ENCODE assay signal across 8 mouse cellular contexts in genomic region chr17:32024671-32025073, GRCm38 (mm10). TPM values are rescaled to one million over a fixed set of nuclear protein-coding genes. Genes with fewer than 3 reads are reported as not detected.
DNase-seq lines count a peak whose midpoint lies in the region; ATAC-seq and TF ChIP-seq lines count a peak whose summit lies in the region.

No protein-coding gene starts in this region.

- H3K9ac ChIP-seq in hindbrain, embryonic 11.5 days (ENCODE audit: low read depth, low read length) = no peak overlapping the region
- no peak overlapping the region for H3K9ac ChIP-seq in hindbrain, postnatal 0 days (replicated peaks; ENCODE audit: low read length)
- no peak overlapping the region for H3K9ac ChIP-seq in embryonic facial prominence, embryonic 15.5 days
- H3K9ac ChIP-seq in limb, embryonic 11.5 days (ENCODE audit: low read length) = no peak overlapping the region
- no peak overlapping the region for H3K9ac ChIP-seq in neural tube, embryonic 11.5 days (ENCODE audit: low read length)
- H3K9ac ChIP-seq in liver, embryonic 11.5 days (ENCODE audit: low read depth, low read length) = no peak overlapping the region

- 51% methylated on average over 5 of the region's 5 CpGs for WGBS in hindbrain, embryonic 11.5 days
- 58% methylated on average over 5 of the region's 5 CpGs for WGBS in hindbrain, postnatal 0 days
- WGBS in embryonic facial prominence, embryonic 15.5 days = 65% methylated on average over 5 of the region's 5 CpGs
- 51% methylated on average over 5 of the region's 5 CpGs for WGBS in limb, embryonic 11.5 days
- WGBS in neural tube, embryonic 11.5 days = 57% methylated on average over 5 of the region's 5 CpGs
- 75% methylated on average over 5 of the region's 5 CpGs for WGBS in liver, embryonic 11.5 days

- H3K9me3 ChIP-seq in hindbrain, embryonic 11.5 days (ENCODE audit: control insufficient read depth, low read length) = no peaks in the 10 kb centered on the region
- H3K9me3 ChIP-seq in hindbrain, postnatal 0 days (ENCODE audit: low read length) = no peaks in the 10 kb centered on the region
- no peaks in the 10 kb centered on the region for H3K9me3 ChIP-seq in embryonic facial prominence, embryonic 15.5 days (replicated peaks)
- H3K9me3 ChIP-seq in limb, embryonic 11.5 days (ENCODE audit: control insufficient read depth, low read length) = no peaks in the 10 kb centered on the region
- H3K9me3 ChIP-seq in neural tube, embryonic 11.5 days (ENCODE audit: control insufficient read depth, low read length) = no peaks in the 10 kb centered on the region
- H3K9me3 ChIP-seq in liver, embryonic 11.5 days (ENCODE audit: control insufficient read depth, low read length) = no peaks in the 10 kb centered on the region

- intact Hi-C loops in left cerebral cortex, postnatal 10 days (cut with DNase I) = loop anchor here (1.0 to 10.0 kb wide), 5 partner anchors 48 to 500 kb away; partner anchors contain the start of genes Ndufv3 and Sik1

- no peak overlapping the region for H3K4me2 ChIP-seq in hindbrain, embryonic 11.5 days (replicated peaks; ENCODE audit: low read depth, low read length)
- H3K4me2 ChIP-seq in hindbrain, postnatal 0 days (ENCODE audit: low read depth, low read length) = no peak overlapping the region
- no peak overlapping the region for H3K4me2 ChIP-seq in embryonic facial prominence, embryonic 15.5 days (replicated peaks)
- H3K4me2 ChIP-seq in limb, embryonic 11.5 days (ENCODE audit: low read depth, severe bottlenecking) = no peak overlapping the region
- H3K4me2 ChIP-seq in neural tube, embryonic 11.5 days (ENCODE audit: low read depth) = no peak overlapping the region
- no peak overlapping the region for H3K4me2 ChIP-seq in liver, embryonic 11.5 days

- no peaks in the 10 kb centered on the region for H3K27me3 ChIP-seq in hindbrain, embryonic 11.5 days (ENCODE audit: control insufficient read depth, insufficient read depth, low read length)
- no peaks in the 10 kb centered on the region for H3K27me3 ChIP-seq in hindbrain, postnatal 0 days (ENCODE audit: insufficient read depth, low read length)
- H3K27me3 ChIP-seq in embryonic facial prominence, embryonic 15.5 days = no peaks in the 10 kb centered on the region
- no peaks in the 10 kb centered on the region for H3K27me3 ChIP-seq in limb, embryonic 11.5 days (ENCODE audit: control insufficient read depth, insufficient read depth, low read length)
- H3K27me3 ChIP-seq in neural tube, embryonic 11.5 days (ENCODE audit: control insufficient read depth, insufficient read depth, low read length) = no peaks in the 10 kb centered on the region
- H3K27me3 ChIP-seq in liver, embryonic 11.5 days (replicated peaks; ENCODE audit: control insufficient read depth, insufficient read depth, low read length) = no peaks in the 10 kb centered on the region

- no peak for TF ChIP-seq CTCF in hindbrain, postnatal 0 days (IDR thresholded peaks at IDR 0.05; ENCODE audit: low read depth)

- peak; percentile 27 for DNase-seq in hindbrain, embryonic 11.5 days (ENCODE audit: low spot score)
- no peak for DNase-seq in hindbrain, postnatal 0 days (ENCODE audit: low spot score)
- peak; percentile 51 for DNase-seq in limb, embryonic 11.5 days (ENCODE audit: low spot score)
- peak; percentile 20 for DNase-seq in neural tube, embryonic 11.5 days (ENCODE audit: low spot score)
- DNase-seq in liver, embryonic 11.5 days (ENCODE audit: low spot score) = no peak
- no peak for DNase-seq in ovary, postnatal 10 days (ENCODE audit: low spot score)
- DNase-seq in left cerebral cortex, postnatal 10 days (ENCODE audit: extremely low spot score in 1 of 2, low spot score in 2 of 2) = no peak

- H3K27ac ChIP-seq in hindbrain, embryonic 11.5 days (ENCODE audit: low read depth, low read length) = no peak overlapping the region
- H3K27ac ChIP-seq in hindbrain, postnatal 0 days = no peak overlapping the region
- H3K27ac ChIP-seq in embryonic facial prominence, embryonic 15.5 days (replicated peaks) = 0 out of 2 replicates have a peak overlapping the region, but pooled peaks have one; percentile 3
- H3K27ac ChIP-seq in limb, embryonic 11.5 days (replicated peaks; ENCODE audit: low read depth, low read length) = no peak overlapping the region
- H3K27ac ChIP-seq in neural tube, embryonic 11.5 days (ENCODE audit: low read depth, low read length) = no peak overlapping the region
- H3K27ac ChIP-seq in liver, embryonic 11.5 days (ENCODE audit: low read depth, low read length) = no peak overlapping the region

- H3K4me3 ChIP-seq in hindbrain, embryonic 11.5 days (ENCODE audit: low read depth, low read length) = no peak overlapping the region
- H3K4me3 ChIP-seq in hindbrain, postnatal 0 days (ENCODE audit: low read length) = no peak overlapping the region
- H3K4me3 ChIP-seq in embryonic facial prominence, embryonic 15.5 days (replicated peaks) = no peak overlapping the region
- H3K4me3 ChIP-seq in limb, embryonic 11.5 days (ENCODE audit: low read depth, low read length) = no peak overlapping the region
- no peak overlapping the region for H3K4me3 ChIP-seq in neural tube, embryonic 11.5 days (ENCODE audit: low read depth, low read length)
- H3K4me3 ChIP-seq in liver, embryonic 11.5 days (ENCODE audit: low read depth, low read length) = no peak overlapping the region

- no peak for ATAC-seq in hindbrain, embryonic 11.5 days (ENCODE audit: low FRiP score)
- no peak for ATAC-seq in hindbrain, postnatal 0 days
- ATAC-seq in embryonic facial prominence, embryonic 15.5 days (ENCODE audit: insufficient number of reproducible peaks, low FRiP score, low TSS enrichment, low read depth) = no peak
- 0 out of 2 replicates have a peak, but pooled peaks have one; percentile 31 for ATAC-seq in limb, embryonic 11.5 days (ENCODE audit: insufficient number of reproducible peaks, low FRiP score, low TSS enrichment, low read depth)
- no peak for ATAC-seq in neural tube, embryonic 11.5 days (ENCODE audit: insufficient read depth, low FRiP score, low TSS enrichment)
- no peak for ATAC-seq in liver, embryonic 11.5 days (replicated peaks; ENCODE audit: low FRiP score)

- no peaks in the 10 kb centered on the region for H3K36me3 ChIP-seq in hindbrain, embryonic 11.5 days (ENCODE audit: control insufficient read depth, insufficient read depth, low read length)
- H3K36me3 ChIP-seq in hindbrain, postnatal 0 days (ENCODE audit: insufficient read depth, low read length) = no peaks in the 10 kb centered on the region
- H3K36me3 ChIP-seq in embryonic facial prominence, embryonic 15.5 days = no peaks in the 10 kb centered on the region
- no peaks in the 10 kb centered on the region for H3K36me3 ChIP-seq in limb, embryonic 11.5 days (ENCODE audit: control insufficient read depth, insufficient read depth, low read length)
- no peaks in the 10 kb centered on the region for H3K36me3 ChIP-seq in neural tube, embryonic 11.5 days (ENCODE audit: control insufficient read depth, insufficient read depth, low read length)
- no peaks in the 10 kb centered on the region for H3K36me3 ChIP-seq in liver, embryonic 11.5 days (ENCODE audit: control insufficient read depth, insufficient read depth, low read length)

- H3K4me1 ChIP-seq in hindbrain, embryonic 11.5 days (replicated peaks; ENCODE audit: control insufficient read depth, insufficient read depth, low read length) = no peaks in the 10 kb centered on the region
- H3K4me1 ChIP-seq in hindbrain, postnatal 0 days (ENCODE audit: insufficient read depth, low read length) = no peaks in the 10 kb centered on the region
- peaks cover 15% of the 10 kb centered on the region; the same call in 1 of the 2 replicates for H3K4me1 ChIP-seq in embryonic facial prominence, embryonic 15.5 days
- no peaks in the 10 kb centered on the region for H3K4me1 ChIP-seq in limb, embryonic 11.5 days (ENCODE audit: control insufficient read depth, insufficient read depth, low read length)
- no peaks in the 10 kb centered on the region for H3K4me1 ChIP-seq in neural tube, embryonic 11.5 days (ENCODE audit: control insufficient read depth, insufficient read depth, low read length)
- H3K4me1 ChIP-seq in liver, embryonic 11.5 days (replicated peaks; ENCODE audit: control insufficient read depth, insufficient read depth, low read length) = no peaks in the 10 kb centered on the region

RNA-seq across cellular contexts. Expression of gene Rrp1b, which starts 11.2 kb away (rescaled TPM):
- polyA plus RNA-seq in hindbrain, embryonic 11.5 days (2014; fragmentation: Nextera tagmentation; extraction: Ambion mirVana) = 51.7 and 65.0 TPM in 2 replicates
- 18.6 and 30.0 TPM in 2 replicates for total RNA-seq in hindbrain, postnatal 0 days (2014; rRNA removed)
- polyA plus RNA-seq in hindbrain, postnatal 0 days (2015; fragmentation: Nextera tagmentation; extraction: Ambion mirVana) = 32.5 and 38.9 TPM in 2 replicates
- 56.1 and 57.9 TPM in 2 replicates for polyA plus RNA-seq in embryonic facial prominence, embryonic 15.5 days (2015; fragmentation: Nextera tagmentation; extraction: Ambion mirVana)
- polyA plus RNA-seq in limb, embryonic 11.5 days (2014; fragmentation: Nextera tagmentation; extraction: Ambion mirVana) = 79.1 and 80.9 TPM in 2 replicates
- 49.1 and 50.9 TPM in 2 replicates for polyA plus RNA-seq in neural tube, embryonic 11.5 days (2014; fragmentation: Nextera tagmentation; extraction: Ambion mirVana)
- 72.7 and 75.2 TPM in 2 replicates for polyA plus RNA-seq in liver, embryonic 11.5 days (2014; fragmentation: Nextera tagmentation; extraction: Ambion mirVana)
- total RNA-seq in left cerebral cortex, postnatal 10 days (2021) = 10 to 100 TPM; 21.2 to 22.3 TPM

RNA-seq across cellular contexts. Expression of gene Hsf2bp, which starts 11.5 kb away (rescaled TPM):
- polyA plus RNA-seq in hindbrain, embryonic 11.5 days (2014; fragmentation: Nextera tagmentation; extraction: Ambion mirVana) = 0.57 and 0.64 TPM in 2 replicates
- total RNA-seq in hindbrain, postnatal 0 days (2014; rRNA removed) = 0.84 TPM in 1 of 2 replicates, not detected in the other
- polyA plus RNA-seq in hindbrain, postnatal 0 days (2015; fragmentation: Nextera tagmentation; extraction: Ambion mirVana) = 0.55 and 0.58 TPM in 2 replicates
- polyA plus RNA-seq in embryonic facial prominence, embryonic 15.5 days (2015; fragmentation: Nextera tagmentation; extraction: Ambion mirVana) = 1.1 and 1.5 TPM in 2 replicates
- 0.55 and 0.64 TPM in 2 replicates for polyA plus RNA-seq in limb, embryonic 11.5 days (2014; fragmentation: Nextera tagmentation; extraction: Ambion mirVana)
- 0.49 and 0.69 TPM in 2 replicates for polyA plus RNA-seq in neural tube, embryonic 11.5 days (2014; fragmentation: Nextera tagmentation; extraction: Ambion mirVana)
- 0.40 and 0.64 TPM in 2 replicates for polyA plus RNA-seq in liver, embryonic 11.5 days (2014; fragmentation: Nextera tagmentation; extraction: Ambion mirVana)
- total RNA-seq in left cerebral cortex, postnatal 10 days (2021) = 1 to 10 TPM in 1 of 2 experiments, under 1 TPM in 1; 0.93 to 1.4 TPM

Comparison
In these comparisons a context has a peak if more than half of its experiments do, and no peak if none do; other contexts are left out.
1. DNase-seq: peak in hindbrain, embryonic 11.5 days (single experiment), limb, embryonic 11.5 days (single experiment) and neural tube, embryonic 11.5 days (single experiment); none in hindbrain, postnatal 0 days (single experiment), liver, embryonic 11.5 days (single experiment), ovary, postnatal 10 days (single experiment) and left cerebral cortex, postnatal 10 days (0 of 2).